Mouse (Mus musculus): Measurements from ENCODE around the gene Capzb.

DNA sequence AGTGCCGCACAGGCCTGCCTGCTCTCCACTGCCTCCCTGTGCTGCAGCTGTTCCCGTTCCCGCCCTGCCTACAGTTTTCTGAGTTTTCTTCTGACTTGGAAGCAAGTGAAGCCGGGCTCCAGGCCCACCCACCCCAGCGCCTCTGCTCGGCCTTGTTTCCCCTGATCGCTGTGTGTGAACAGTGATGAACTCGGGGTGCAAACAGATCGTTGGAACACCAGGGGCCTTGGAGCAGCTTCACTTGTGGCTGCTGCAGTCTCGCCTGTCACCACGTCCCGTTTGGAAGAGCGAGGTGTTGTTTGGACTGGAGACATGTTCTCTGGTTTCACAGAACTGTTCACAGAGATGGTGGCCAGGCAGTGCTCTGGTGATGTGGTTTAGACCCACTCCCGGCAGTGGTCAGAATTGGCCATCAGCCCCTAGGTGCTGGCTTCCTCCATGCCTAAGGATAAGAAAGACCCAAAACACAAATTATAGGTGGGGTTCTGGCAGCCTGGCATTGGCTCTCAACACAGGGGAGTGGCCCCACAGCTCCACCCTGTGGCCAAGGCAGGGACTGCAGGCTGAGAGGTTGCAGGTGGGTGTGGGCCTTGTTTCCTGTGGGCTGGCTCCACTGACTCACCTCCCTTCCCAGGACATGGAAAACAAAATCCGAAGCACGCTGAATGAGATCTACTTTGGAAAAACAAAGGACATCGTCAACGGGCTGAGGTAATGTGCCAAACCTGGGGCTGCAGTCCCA lies 94.6 kb downstream of the Capzb start:
- TF ChIP-seq GATA1 (IDR thresholded peaks at IDR 0.05; ENCODE audit: low read length) = no peak
- no peak for TF ChIP-seq TAL1 (IDR thresholded peaks at IDR 0.05; ENCODE audit: low read length)
